Mouse (Mus musculus): Measurements from ENCODE around the gene Usp46. TPM values are rescaled to one million over a fixed set of nuclear protein-coding genes. Genes with fewer than 3 reads are reported as not detected.
"Not testable (repeated sequence)": the region's sequence is repeated elsewhere in the genome, so short reads cannot be mapped to it uniquely, and the experiment has no call there.

Gene Usp46
- polyA plus RNA-seq, 1 experiment from 2014 or later, result 12.6 TPM

- Histone ChIP-seq H3K4me3 (ENCODE audit: low read depth, low read length) (no peak overlapping the region), H3K36me3 (replicated peaks; ENCODE audit: insufficient read depth, low read length) (no peaks in the 10 kb centered on the region), H3K27me3 (ENCODE audit: insufficient read depth, low read length) (no peaks in the 10 kb centered on the region), H3K9ac (replicated peaks) (no peak overlapping the region), H3K27ac (ENCODE audit: low read depth) (no peak overlapping the region), H3K4me1 (ENCODE audit: insufficient read depth) (no peaks in the 10 kb centered on the region; the same call in 1 of the 2 replicates), H3K9me3 (ENCODE audit: low read length) (no peaks in the 10 kb centered on the region), H3K4me2 (ENCODE audit: low read depth, low read length) (no peak overlapping the region)
- no peak for ATAC-seq
- no peak for DNase-seq
- TF ChIP-seq EP300 (IDR thresholded peaks at IDR 0.05; ENCODE audit: low read depth), result no peak
- no peak for TF ChIP-seq CTCF (IDR thresholded peaks at IDR 0.05; ENCODE audit: low read depth)
- WGBS (ENCODE audit: insufficient replicate concordance), result 50% methylated on average over 8 of the region's 8 CpGs
Measured at GRCm38 (mm10) chr5:74077959-74078358, 9.7 kb upstream of the Usp46 start.

GRCm38 (mm10) chr5:74076759-74077158, 8.5 kb upstream of the Usp46 start:
- no peaks in the 10 kb centered on the region for H3K36me3 ChIP-seq (replicated peaks; ENCODE audit: insufficient read depth, low read length)
- no peak for TF ChIP-seq CTCF (IDR thresholded peaks at IDR 0.05; ENCODE audit: low read depth)
- TF ChIP-seq EP300 (IDR thresholded peaks at IDR 0.05; ENCODE audit: low read depth), result no peak
- no peak overlapping the region for H3K27ac ChIP-seq (ENCODE audit: low read depth)
- H3K9ac ChIP-seq (replicated peaks), result no peak overlapping the region
- no peaks in the 10 kb centered on the region for H3K9me3 ChIP-seq (ENCODE audit: low read length)
- WGBS (ENCODE audit: insufficient replicate concordance), result 17% methylated on average over 9 of the region's 9 CpGs
- no peak for DNase-seq
- no peaks in the 10 kb centered on the region; the same call in 1 of the 2 replicates for H3K4me1 ChIP-seq (ENCODE audit: insufficient read depth)
- H3K4me3 ChIP-seq (ENCODE audit: low read depth, low read length), result no peak overlapping the region
- no peak for ATAC-seq
- H3K4me2 ChIP-seq (ENCODE audit: low read depth, low read length), result no peak overlapping the region
- H3K27me3 ChIP-seq (ENCODE audit: insufficient read depth, low read length), result no peaks in the 10 kb centered on the region

GRCm38 (mm10) chr5:74070564-74070963, 2.3 kb upstream of the Usp46 start:
- H3K27ac ChIP-seq (ENCODE audit: low read depth); ATAC-seq; H3K36me3 ChIP-seq (replicated peaks; ENCODE audit: insufficient read depth, low read length); DNase-seq; H3K4me3 ChIP-seq (ENCODE audit: low read depth, low read length); H3K9me3 ChIP-seq (ENCODE audit: low read length); H3K9ac ChIP-seq (replicated peaks); H3K27me3 ChIP-seq (ENCODE audit: insufficient read depth, low read length); H3K4me2 ChIP-seq (ENCODE audit: low read depth, low read length): not testable (repeated sequence)
- peak; percentile 28 for TF ChIP-seq CTCF (IDR thresholded peaks at IDR 0.05; ENCODE audit: low read depth)
- H3K4me1 ChIP-seq (ENCODE audit: insufficient read depth), result peaks cover 27% of the 10 kb centered on the region
- WGBS (ENCODE audit: insufficient replicate concordance), result 89% methylated on average over 5 of the region's 5 CpGs

GRCm38 (mm10) chr5:74068714-74069321, 587 bp upstream of the Usp46 start:
- H3K36me3 ChIP-seq (replicated peaks; ENCODE audit: insufficient read depth, low read length), result no peaks in the 10 kb centered on the region
- H3K27ac ChIP-seq (ENCODE audit: low read depth), result peak overlapping the region; percentile 96
- ATAC-seq (peak; percentile 41), DNase-seq (peak; percentile 67)
- no peaks in the 10 kb centered on the region for H3K9me3 ChIP-seq (ENCODE audit: low read length)
- H3K9ac ChIP-seq (replicated peaks), result peak overlapping the region; percentile 85
- no peaks in the 10 kb centered on the region for H3K27me3 ChIP-seq (ENCODE audit: insufficient read depth, low read length)
- 1% methylated on average over 17 of the region's 18 CpGs for WGBS (ENCODE audit: insufficient replicate concordance)
- TF ChIP-seq EP300 (IDR thresholded peaks at IDR 0.05; ENCODE audit: low read depth), result no peak
- no peak for TF ChIP-seq CTCF (IDR thresholded peaks at IDR 0.05; ENCODE audit: low read depth)
- H3K4me1 ChIP-seq (ENCODE audit: insufficient read depth), result peaks cover 39% of the 10 kb centered on the region
- peak overlapping the region; percentile 91 for H3K4me3 ChIP-seq (ENCODE audit: low read depth, low read length)
- H3K4me2 ChIP-seq (ENCODE audit: low read depth, low read length), result peak overlapping the region; percentile 82

GRCm38 (mm10) chr5:74067346-74067745, 885 bp downstream of the Usp46 start:
- Histone ChIP-seq H3K4me1 (ENCODE audit: insufficient read depth) (peaks cover 49% of the 10 kb centered on the region), H3K4me2 (ENCODE audit: low read depth, low read length) (peak overlapping the region; percentile 82), H3K27ac (ENCODE audit: low read depth) (peak overlapping the region; percentile 84; the same call in 1 of the 2 replicates), H3K9ac (replicated peaks) (peak overlapping the region; percentile 85), H3K4me3 (ENCODE audit: low read depth, low read length) (peak overlapping the region; percentile 91), H3K9me3 (ENCODE audit: low read length) (no peaks in the 10 kb centered on the region), H3K27me3 (ENCODE audit: insufficient read depth, low read length) (no peaks in the 10 kb centered on the region), H3K36me3 (replicated peaks; ENCODE audit: insufficient read depth, low read length) (no peaks in the 10 kb centered on the region)
- WGBS (ENCODE audit: insufficient replicate concordance), result 29% methylated on average over 4 of the region's 4 CpGs
- DNase-seq (no peak), ATAC-seq (no peak)
- TF ChIP-seq CTCF (IDR thresholded peaks at IDR 0.05; ENCODE audit: low read depth) (no peak), EP300 (IDR thresholded peaks at IDR 0.05; ENCODE audit: low read depth) (no peak)

GRCm38 (mm10) chr5:74066416-74067115, 1.7 kb downstream of the Usp46 start:
- peaks cover 55% of the 10 kb centered on the region for H3K4me1 ChIP-seq (ENCODE audit: insufficient read depth)
- peak overlapping the region; percentile 91 for H3K4me3 ChIP-seq (ENCODE audit: low read depth, low read length)
- H3K36me3 ChIP-seq (replicated peaks; ENCODE audit: insufficient read depth, low read length), result no peaks in the 10 kb centered on the region
- H3K9ac ChIP-seq (replicated peaks), result peak overlapping the region; percentile 18; the same call in 1 of the 2 replicates
- 43% methylated on average over 12 of the region's 12 CpGs for WGBS (ENCODE audit: insufficient replicate concordance)
- DNase-seq (no peak), ATAC-seq (no peak)
- peak overlapping the region; percentile 82 for H3K4me2 ChIP-seq (ENCODE audit: low read depth, low read length)
- TF ChIP-seq CTCF (IDR thresholded peaks at IDR 0.05; ENCODE audit: low read depth) (no peak), EP300 (IDR thresholded peaks at IDR 0.05; ENCODE audit: low read depth) (no peak)
- H3K9me3 ChIP-seq (ENCODE audit: low read length), result no peaks in the 10 kb centered on the region
- H3K27ac ChIP-seq (ENCODE audit: low read depth), result peak overlapping the region; percentile 84
- H3K27me3 ChIP-seq (ENCODE audit: insufficient read depth, low read length), result no peaks in the 10 kb centered on the region

Measured in liver, postnatal 0 days (tissue).